Mouse (Mus musculus) cerebellum, adult 2 months (tissue): ENCODE measurements at regions not wholly inside any gene's neighbourhood (a gene's known extent, or its start where the extent isn't known, plus 50 kb on each side); places are given as distances from the start of the nearest gene placed in this dataset.
"Not testable (repeated sequence)": the region's sequence is repeated elsewhere in the genome, so short reads cannot be mapped to it uniquely, and the experiment has no call there.

Experiments used
- DNase-seq, 2 experiments: peaks; one replicate each; pipeline ENCODE4 v3.0.0; 2021
- H3K27ac ChIP-seq: fragments of 200-500 bp; 2 replicates; pipeline ENCODE4 v1.5.1; 2012; ENCODE audit warnings: low read length, control low read depth, inconsistent platforms; ENCODE audit not compliant: insufficient read depth
- H3K27me3 ChIP-seq: fragments of 200-500 bp; 2 replicates; pipeline ENCODE4 v1.6.1; 2012; ENCODE audit warnings: inconsistent platforms, mild to moderate bottlenecking, low read length, moderate library complexity; ENCODE audit not compliant: control insufficient read depth, insufficient read depth
- H3K4me1 ChIP-seq: fragments of 200-500 bp; 2 replicates; pipeline ENCODE4 v1.6.1; 2011; ENCODE audit warnings: low read length; ENCODE audit not compliant: control insufficient read depth, insufficient read depth
- H3K4me3 ChIP-seq: fragments of 200-500 bp; replicated peaks from 2 replicates; pipeline ENCODE3; 2011; ENCODE audit warnings: mild to moderate bottlenecking, low read depth, low read length, control low read depth; ENCODE audit not compliant: insufficient read depth
- CTCF ChIP-seq: fragments of 200-500 bp; IDR thresholded peaks from 2 replicates; pipeline ENCODE4 v1.5.1; 2011; ENCODE audit warnings: low read depth, mild to moderate bottlenecking, control low read depth, low read length, moderate library complexity, borderline replicate concordance; ENCODE audit not compliant: insufficient read depth
- POLR2A ChIP-seq: fragments of 200-500 bp; IDR thresholded peaks from 2 replicates; pipeline ENCODE4 v1.6.1; 2011; ENCODE audit warnings: low read length, control low read depth, borderline replicate concordance; ENCODE audit not compliant: insufficient read depth
- WGBS: fragments of 180-500 bp; shearing (Covaris S2); methylation state at CpG from one replicate; pipeline ENCODE4 v1.1.7; 2018; 5-methylcytosine and 5-hydroxymethylcytosine counted together

GRCm38 (mm10) chr4:55644895-55645294, 112.6 kb upstream of the Klf4 start:
- Histone ChIP-seq H3K4me3 (no peak overlapping the region), H3K27ac (no peak overlapping the region), H3K4me1 (no peaks in the 10 kb centered on the region), H3K27me3 (no peaks in the 10 kb centered on the region)
- WGBS: 89% methylated on average over 2 of the region's 2 CpGs
- no peak for DNase-seq
- TF ChIP-seq POLR2A: no peak
- no peak for TF ChIP-seq CTCF

DNA sequence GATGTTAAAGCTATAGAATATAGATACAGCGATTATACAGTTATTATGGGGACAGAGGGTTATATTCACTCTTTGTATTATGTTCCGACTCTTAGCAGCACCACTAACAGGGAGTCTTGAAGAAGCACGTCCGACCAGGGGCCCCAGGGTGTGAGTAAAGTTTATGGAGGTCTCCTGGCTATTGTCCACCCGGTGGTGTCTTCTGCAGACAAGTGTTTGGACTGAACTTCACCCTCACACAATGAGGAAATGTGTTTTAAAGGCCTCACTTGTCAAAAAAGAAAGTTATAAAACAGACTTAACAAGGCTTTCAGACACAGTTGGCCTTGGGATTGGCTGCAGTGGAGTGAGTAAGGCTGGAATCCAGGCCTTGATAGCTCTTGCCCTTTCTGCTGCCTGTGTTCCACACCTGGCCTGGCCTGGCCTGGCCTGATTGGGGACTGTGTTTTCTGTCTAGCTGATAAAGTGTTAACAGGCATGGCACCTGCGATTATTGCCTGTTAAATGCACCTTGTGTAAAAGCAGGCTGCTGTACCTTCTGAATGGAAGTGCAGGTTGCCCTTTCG, 102.8 kb upstream of the Klf4 start:
- TF ChIP-seq POLR2A (no peak), CTCF (no peak)
- Histone ChIP-seq H3K27me3 (no peaks in the 10 kb centered on the region), H3K4me3 (no peak overlapping the region), H3K27ac (no peak overlapping the region), H3K4me1 (no peaks in the 10 kb centered on the region)
- DNase-seq: no peak
- WGBS: 87% methylated on average over 7 of the region's 7 CpGs

DNA sequence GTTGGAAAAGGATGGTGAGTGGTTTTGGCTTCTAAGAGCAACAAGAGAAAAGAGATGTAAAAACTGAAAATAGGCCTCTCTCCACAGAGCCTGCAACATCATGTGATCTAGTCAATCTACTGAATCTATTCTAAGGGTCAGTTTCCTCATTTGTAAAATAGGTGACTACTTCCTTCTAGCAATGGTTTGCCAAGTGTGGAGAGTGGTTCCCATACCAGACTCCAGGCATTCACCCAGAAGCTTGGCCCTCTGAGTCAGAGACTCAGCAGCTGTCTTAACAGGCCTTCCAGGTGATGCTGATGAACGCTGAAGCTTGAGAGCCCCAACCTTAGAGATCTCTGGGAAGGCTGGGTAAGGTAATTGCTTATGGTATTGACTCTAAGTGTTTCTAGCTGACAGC, 98.9 kb upstream of the Klf4 start:
- TF ChIP-seq CTCF: no peak
- Histone ChIP-seq H3K27ac (no peak overlapping the region), H3K27me3 (no peaks in the 10 kb centered on the region), H3K4me3 (no peak overlapping the region), H3K4me1 (no peaks in the 10 kb centered on the region)
- DNase-seq: no peak
- WGBS: 74% methylated on average over 1 of the region's 1 CpGs

DNA sequence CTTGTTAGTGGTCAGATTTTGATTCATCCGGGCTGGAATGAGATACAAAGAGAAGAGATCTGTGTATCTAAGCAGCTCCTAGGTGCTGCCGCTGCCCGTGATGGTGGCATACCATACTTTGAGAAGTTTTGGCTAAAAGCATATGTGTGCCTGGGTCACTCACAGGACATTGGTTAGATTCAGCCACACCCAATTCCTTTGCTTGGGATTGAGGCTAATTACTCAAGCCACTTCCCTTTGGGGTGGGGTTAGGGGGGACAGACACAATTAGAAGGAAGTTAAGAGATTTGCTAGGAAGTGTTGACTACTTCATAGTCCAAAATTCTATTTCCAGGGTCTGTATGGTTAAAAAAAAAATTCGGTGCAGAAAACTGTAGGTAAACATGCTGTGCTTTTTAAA, 97.9 kb upstream of the Klf4 start:
- H3K27me3 ChIP-seq, H3K27ac ChIP-seq, H3K4me3 ChIP-seq, DNase-seq, H3K4me1 ChIP-seq: not testable (repeated sequence)
- WGBS: 87% methylated on average over 4 of the region's 4 CpGs

GRCm38 (mm10) chr4:55624779-55625178, 92.5 kb upstream of the Klf4 start:
- 93% methylated on average over 9 of the region's 9 CpGs for WGBS

GRCm38 (mm10) chr4:55623151-55623760, 91.0 kb upstream of the Klf4 start:
- 91% methylated on average over 4 of the region's 4 CpGs for WGBS
- no peak for DNase-seq
- TF ChIP-seq CTCF (no peak), POLR2A (no peak)

More at GRCm38 (mm10) chr4:55624779-55625178, 92.5 kb upstream of the Klf4 start:
- Histone ChIP-seq H3K4me3 (no peak overlapping the region), H3K4me1 (no peaks in the 10 kb centered on the region), H3K27me3 (no peaks in the 10 kb centered on the region), H3K27ac (no peak overlapping the region)
- DNase-seq: no peak
- TF ChIP-seq POLR2A (no peak), CTCF (no peak)

DNA sequence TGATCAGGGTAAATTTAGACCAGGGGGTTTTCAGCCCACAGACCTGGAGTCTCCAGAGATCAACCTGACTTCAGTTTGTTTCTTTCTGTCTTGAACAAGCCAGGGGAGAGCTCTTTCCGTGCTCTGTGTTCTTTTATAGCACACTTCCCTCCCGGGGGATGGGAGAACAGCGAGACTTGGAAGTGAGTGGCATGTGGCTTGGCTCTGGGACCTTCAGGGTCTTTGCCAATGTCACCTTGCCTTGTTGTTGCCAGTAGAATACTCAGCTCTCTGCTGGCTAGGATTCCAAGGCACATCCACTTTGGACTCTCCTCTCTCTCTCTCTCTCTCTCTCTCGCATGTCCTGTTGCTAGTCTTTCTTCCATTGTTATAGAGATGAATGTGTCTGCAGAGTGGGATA, 90.4 kb upstream of the Klf4 start:
- Histone ChIP-seq H3K4me1 (no peaks in the 10 kb centered on the region), H3K27me3 (no peaks in the 10 kb centered on the region; the same call in 1 of the 2 replicates), H3K4me3 (no peak overlapping the region), H3K27ac (no peak overlapping the region)
- DNase-seq: no peak
- WGBS: 34% methylated on average over 4 of the region's 4 CpGs
- TF ChIP-seq CTCF (no peak), POLR2A (no peak)

More at GRCm38 (mm10) chr4:55623151-55623760, 91.0 kb upstream of the Klf4 start:
- Histone ChIP-seq H3K4me1 (no peaks in the 10 kb centered on the region), H3K4me3 (no peak overlapping the region), H3K27me3 (no peaks in the 10 kb centered on the region; the same call in 1 of the 2 replicates), H3K27ac (no peak overlapping the region)

GRCm38 (mm10) chr4:55619891-55620290, 87.6 kb upstream of the Klf4 start:
- Histone ChIP-seq H3K4me1 (no peaks in the 10 kb centered on the region), H3K27ac (no peak overlapping the region), H3K4me3 (no peak overlapping the region), H3K27me3 (no peaks in the 10 kb centered on the region; the same call in 1 of the 2 replicates)
- no peak for DNase-seq
- TF ChIP-seq POLR2A (no peak), CTCF (no peak)
- WGBS: 85% methylated on average over 3 of the region's 3 CpGs

DNA sequence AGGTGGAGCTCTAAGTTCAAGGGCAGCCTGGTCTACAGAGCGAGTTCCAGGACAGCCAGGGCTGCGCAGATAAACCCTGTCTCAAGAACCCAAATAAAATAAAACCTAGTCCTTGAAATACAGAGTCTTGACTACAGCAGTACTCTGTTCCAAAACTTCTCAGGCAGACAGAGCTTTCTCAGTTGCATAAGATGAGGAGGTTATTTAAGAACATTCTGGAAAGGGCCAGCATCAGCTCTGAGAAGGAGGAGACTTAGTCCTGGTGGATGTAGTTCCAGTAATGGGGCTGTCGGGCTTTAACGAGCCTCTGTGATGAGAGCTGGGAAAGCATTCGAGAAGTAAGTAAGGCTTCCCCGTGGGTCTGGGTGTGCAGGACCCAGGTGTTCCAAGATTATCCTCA, 83.5 kb upstream of the Klf4 start:
- no peak for DNase-seq
- WGBS: 87% methylated on average over 6 of the region's 6 CpGs
- TF ChIP-seq POLR2A (no peak), CTCF (no peak)
- Histone ChIP-seq H3K27me3 (peaks cover 1% of the 10 kb centered on the region; the same call in 1 of the 2 replicates), H3K27ac (no peak overlapping the region), H3K4me3 (no peak overlapping the region), H3K4me1 (no peaks in the 10 kb centered on the region)
